Mouse (Mus musculus) cerebellum, adult (tissue): Measurements from ENCODE around the gene Hnrnpa0.

Experiments
- ATAC-seq: cut with Nextera tagmentation; 2 replicates; pipeline ENCODE4 v1.9.2; 2017; ENCODE audit warnings: mild to moderate bottlenecking, moderate library complexity, mixed read lengths; ENCODE audit not compliant: insufficient number of reproducible peaks, low FRiP score, low TSS enrichment

Hnrnpa0 gene

GRCm38 (mm10) chr13:58127766-58128361 lies 492 bp downstream of the Hnrnpa0 start:
- peak; percentile 9; the same call in 1 of the 2 replicates for ATAC-seq

- ATAC-seq, result no peak
These were observed 1.2 kb downstream of the Hnrnpa0 start for GRCm38 (mm10) chr13:58126862-58127765.

GRCm38 (mm10) chr13:58126126-58126525 lies 2.2 kb downstream of the Hnrnpa0 start:
- ATAC-seq, result no peak

GRCm38 (mm10) chr13:58124989-58125388 lies 3.4 kb downstream of the Hnrnpa0 start:
- ATAC-seq, result no peak

GRCm38 (mm10) chr13:58124278-58124677 lies 4.1 kb downstream of the Hnrnpa0 start:
- ATAC-seq, result no peak

- no peak for ATAC-seq
These were observed 5.0 kb downstream of the Hnrnpa0 start for GRCm38 (mm10) chr13:58123381-58123780.

GRCm38 (mm10) chr13:58122786-58123297 lies 5.5 kb downstream of the Hnrnpa0 start:
- no peak for ATAC-seq

- ATAC-seq, result no peak
These were observed 10.9 kb downstream of the Hnrnpa0 start for GRCm38 (mm10) chr13:58117318-58118017.

- no peak for ATAC-seq
These were observed 11.6 kb downstream of the Hnrnpa0 start for GRCm38 (mm10) chr13:58116801-58117200.

- ATAC-seq, result no peak
These were observed 13.1 kb downstream of the Hnrnpa0 start for GRCm38 (mm10) chr13:58115227-58115626.

- ATAC-seq, result peak; percentile 65
These were observed 15.1 kb downstream of the Hnrnpa0 start, which contains the start of gene Klhl3 for GRCm38 (mm10) chr13:58113061-58113900. Gene Klhl3 (minus strand): TSS chr13:58113592.

- no peak for ATAC-seq
These were observed 15.7 kb downstream of the Hnrnpa0 start for GRCm38 (mm10) chr13:58112601-58113041.

GRCm38 (mm10) chr13:58112191-58112590 lies 16.2 kb downstream of the Hnrnpa0 start:
- ATAC-seq, result no peak

GRCm38 (mm10) chr13:58111306-58111705 lies 17.1 kb downstream of the Hnrnpa0 start:
- no peak for ATAC-seq

- no peak for ATAC-seq
These were observed 37.7 kb downstream of the Hnrnpa0 start for GRCm38 (mm10) chr13:58090643-58091042.

- ATAC-seq, result peak; percentile 63; the same call in 1 of the 2 replicates
These were observed 44.0 kb downstream of the Hnrnpa0 start for GRCm38 (mm10) chr13:58084396-58084795.

GRCm38 (mm10) chr13:58083521-58083920 lies 44.8 kb downstream of the Hnrnpa0 start:
- no peak for ATAC-seq

GRCm38 (mm10) chr13:58083048-58083447 lies 45.3 kb downstream of the Hnrnpa0 start:
- no peak for ATAC-seq

GRCm38 (mm10) chr13:58078361-58078760 lies 50.0 kb downstream of the Hnrnpa0 start:
- no peak for ATAC-seq
